Mouse (Mus musculus) right cerebral cortex, postnatal 36 days (tissue): ENCODE measurements around the gene Slc35d1.
"Not testable (repeated sequence)": the region's sequence is repeated elsewhere in the genome, so short reads cannot be mapped to it uniquely, and the experiment has no call there.

Source experiments
- DNase-seq, 2 experiments: peaks; one replicate each; pipeline ENCODE4 v3.0.0; 2022; ENCODE audit warnings: low spot score in 2 of 2, mixed read lengths in 1 of 2

The Slc35d1 gene

GRCm38 (mm10) chr4:103188786-103189640, 26.0 kb downstream of the Slc35d1 start:
- no peak for DNase-seq

- no peak for DNase-seq
These were observed 34.6 kb downstream of the Slc35d1 start for GRCm38 (mm10) chr4:103180300-103180888.

GRCm38 (mm10) chr4:103179581-103179980, 35.4 kb downstream of the Slc35d1 start:
- DNase-seq, result no peak

- peak; percentile 54 to 75 for DNase-seq
These were observed 36.2 kb downstream of the Slc35d1 start for GRCm38 (mm10) chr4:103178635-103179318.

GRCm38 (mm10) chr4:103177681-103178080, 37.3 kb downstream of the Slc35d1 start:
- DNase-seq, result no peak

GRCm38 (mm10) chr4:103174001-103174400, 41.0 kb downstream of the Slc35d1 start:
- no peak for DNase-seq

- DNase-seq, result no peak
These were observed 41.5 kb downstream of the Slc35d1 start for GRCm38 (mm10) chr4:103173507-103173906.

- DNase-seq, result peak in 1 of 2 experiments; percentile 30
These were observed 43.7 kb downstream of the Slc35d1 start for GRCm38 (mm10) chr4:103171256-103171655.

- DNase-seq, result not testable (repeated sequence)
These were observed 48.8 kb downstream of the Slc35d1 start for GRCm38 (mm10) chr4:103166198-103166597.

GRCm38 (mm10) chr4:103158781-103159180, 56.2 kb downstream of the Slc35d1 start:
- no peak for DNase-seq

- no peak for DNase-seq
These were observed 63.0 kb downstream of the Slc35d1 start for GRCm38 (mm10) chr4:103151946-103152345.

GRCm38 (mm10) chr4:103146339-103146738, 68.6 kb downstream of the Slc35d1 start:
- peak; percentile 58 to 73 for DNase-seq

GRCm38 (mm10) chr4:103136946-103137345, 78.0 kb downstream of the Slc35d1 start:
- no peak for DNase-seq

- no peak for DNase-seq
These were observed 88.4 kb downstream of the Slc35d1 start for GRCm38 (mm10) chr4:103126533-103126932.

- no peak for DNase-seq
These were observed 91.4 kb downstream of the Slc35d1 start for GRCm38 (mm10) chr4:103123606-103124005.

- no peak for DNase-seq
These were observed 91.9 kb downstream of the Slc35d1 start for GRCm38 (mm10) chr4:103123086-103123485.

- no peak for DNase-seq
These were observed 94.0 kb downstream of the Slc35d1 start for GRCm38 (mm10) chr4:103120874-103121389.
